Mouse (Mus musculus): ENCODE measurements around the gene Alg5.

DNA sequence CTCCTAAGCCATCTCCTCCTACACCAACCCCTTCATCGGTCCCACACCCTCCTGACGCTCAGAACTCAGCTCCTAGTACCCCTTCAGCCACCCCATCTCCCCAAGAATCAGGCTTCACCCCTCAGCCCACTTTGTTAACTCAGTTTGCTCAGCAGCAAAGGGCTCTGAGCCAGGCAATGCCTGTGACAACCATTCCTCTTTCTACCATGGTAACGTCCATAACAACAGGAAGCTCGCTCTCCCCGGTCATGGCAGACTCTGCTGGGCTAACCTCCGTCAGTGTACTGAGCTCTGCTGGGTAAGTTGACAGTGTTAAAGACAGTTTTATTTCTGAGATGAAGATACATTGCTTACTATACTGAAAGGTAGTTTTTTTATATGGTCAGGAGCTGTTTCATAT, 18.0 kb upstream of the Alg5 start:
- TF ChIP-seq CTCF (IDR thresholded peaks at IDR 0.05), result no peak
- TF ChIP-seq EP300 (IDR thresholded peaks at IDR 0.05), result no peak

Data from lung, postnatal 0 days (tissue).